Mouse (Mus musculus): Measurements from ENCODE around the gene Gnl3l.

DNA sequence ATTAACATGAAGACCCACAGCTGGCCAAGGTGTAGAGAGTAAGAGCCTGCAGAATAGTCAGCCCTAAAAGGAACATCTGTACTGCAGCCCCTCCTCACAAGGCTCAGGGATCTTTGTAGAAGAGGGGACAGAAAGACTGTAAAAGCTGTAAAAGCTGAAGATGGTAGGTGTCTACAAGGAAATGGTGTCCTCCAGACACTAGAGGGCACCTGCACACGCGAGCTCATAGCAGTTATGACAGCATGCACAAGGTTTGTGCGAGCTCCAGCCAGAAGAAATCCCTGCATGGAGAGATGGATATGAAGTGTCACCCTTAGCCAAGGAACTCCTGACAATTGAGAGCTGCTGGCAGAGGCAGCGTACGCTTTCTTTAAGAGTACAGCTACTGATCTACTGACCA is 56.4 kb downstream of the Gnl3l start:
- no peak for TF ChIP-seq POLR2A (IDR thresholded peaks at IDR 0.05; ENCODE audit: control insufficient read depth, extremely low read depth, insufficient read depth, low read length, poor library complexity)
- TF ChIP-seq CTCF (IDR thresholded peaks at IDR 0.05; ENCODE audit: borderline replicate concordance, control insufficient read depth, extremely low read depth, insufficient read depth, low read length, poor library complexity) = no peak

All from thymus, adult 2 months (tissue).